Mouse (Mus musculus): ENCODE data around the gene Fras1. TPM values are rescaled to one million over a fixed set of nuclear protein-coding genes. Genes with fewer than 3 reads are reported as not detected.

Fras1 gene
- polyA plus RNA-seq, 1 experiment = 1.5 TPM

DNA sequence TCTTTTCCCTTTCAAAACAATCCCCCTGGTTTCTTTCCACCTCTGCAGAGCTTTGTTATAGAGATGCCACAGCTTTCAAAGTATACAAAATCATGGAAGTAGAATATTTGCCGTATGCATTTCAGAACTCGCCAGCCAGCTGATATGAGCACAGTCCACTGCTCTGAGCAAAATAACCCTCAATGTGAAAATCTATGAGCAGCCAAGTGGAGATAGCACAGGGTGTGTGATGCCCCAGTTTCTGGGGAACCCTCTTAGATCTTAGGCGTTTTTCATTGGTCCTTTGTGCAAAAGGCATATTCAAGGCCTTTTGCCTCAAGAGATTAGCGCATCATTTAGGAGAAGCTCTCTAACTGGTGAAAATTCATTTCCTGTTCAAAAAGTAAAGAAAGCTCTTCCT, 170.4 kb downstream of the Fras1 start:
- TF ChIP-seq SRF (IDR thresholded peaks at IDR 0.05; ENCODE audit: control insufficient read depth, insufficient read length, low read depth) = no peak
- no peak for TF ChIP-seq TCF3 (IDR thresholded peaks at IDR 0.05; ENCODE audit: insufficient read length, low read depth)
- TF ChIP-seq CEBPB (IDR thresholded peaks at IDR 0.05; ENCODE audit: insufficient read depth, poor library complexity, severe bottlenecking) = no peak
- TF ChIP-seq MYOG (IDR thresholded peaks at IDR 0.05; ENCODE audit: control insufficient read depth in 1 of 3, insufficient read depth in 1 of 3, insufficient read length in 2 of 3, low read depth in 2 of 3) = no peak
- no peak for TF ChIP-seq REST (IDR thresholded peaks at IDR 0.05; ENCODE audit: insufficient read depth, insufficient read length)
- TF ChIP-seq TCF12 (IDR thresholded peaks at IDR 0.05; ENCODE audit: insufficient read depth, poor library complexity, severe bottlenecking) = no peak
- TF ChIP-seq MYOD1 (IDR thresholded peaks at IDR 0.05; ENCODE audit: control insufficient read depth in 1 of 3, insufficient read length in 2 of 3, low read depth in 2 of 3) = no peak
- TF ChIP-seq USF1 (IDR thresholded peaks at IDR 0.05; ENCODE audit: low read depth) = no peak
- no peak for TF ChIP-seq MAX (IDR thresholded peaks at IDR 0.05; ENCODE audit: low read depth)
- TF ChIP-seq E2F4 (IDR thresholded peaks at IDR 0.05; ENCODE audit: insufficient read depth) = no peak
- no peak for TF ChIP-seq POLR2A (IDR thresholded peaks at IDR 0.05; ENCODE audit: insufficient read length, low read depth)
- TF ChIP-seq POLR2AphosphoS2 (IDR thresholded peaks at IDR 0.05; ENCODE audit: insufficient read length, low read depth) = no peak
- no peaks in the 10 kb centered on the region for H3K79me2 ChIP-seq (ENCODE audit: control insufficient read depth, insufficient read depth)
- H3K4me3 ChIP-seq = no peak overlapping the region
- H3K4me2 ChIP-seq (ENCODE audit: low read depth) = no peak overlapping the region
- no peaks in the 10 kb centered on the region for H3K27me3 ChIP-seq (ENCODE audit: control insufficient read depth, insufficient read depth, insufficient read length)
- no peak overlapping the region for H3ac ChIP-seq (ENCODE audit: control insufficient read depth, insufficient read length)
- no peaks in the 10 kb centered on the region for H3K36me3 ChIP-seq (ENCODE audit: control insufficient read depth, insufficient read depth)

DNA sequence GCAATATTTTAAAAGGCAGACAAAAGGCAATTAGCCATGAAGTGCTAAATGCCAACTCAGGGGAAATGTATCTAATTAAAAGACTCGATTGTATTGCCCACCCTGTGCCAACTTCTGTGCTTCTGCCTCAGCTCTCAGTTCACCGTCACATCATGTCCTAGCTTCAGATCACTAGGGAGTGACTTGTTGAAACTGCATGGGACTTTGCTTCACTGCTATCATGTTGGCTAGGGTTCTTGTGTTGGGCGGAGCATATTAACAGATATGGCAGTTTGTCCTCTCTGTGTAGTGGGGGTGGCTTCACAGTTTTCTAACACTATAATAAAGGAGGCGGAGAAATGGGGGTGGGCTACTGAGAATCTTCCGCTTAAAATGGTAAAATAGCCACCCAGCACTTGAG, 172.2 kb downstream of the Fras1 start:
- no peaks in the 10 kb centered on the region for H3K79me2 ChIP-seq (ENCODE audit: control insufficient read depth, insufficient read depth)
- H3K4me2 ChIP-seq (ENCODE audit: low read depth) = no peak overlapping the region
- no peak overlapping the region for H3K4me3 ChIP-seq
- no peaks in the 10 kb centered on the region for H3K27me3 ChIP-seq (ENCODE audit: control insufficient read depth, insufficient read depth, insufficient read length)
- H3K36me3 ChIP-seq (ENCODE audit: control insufficient read depth, insufficient read depth) = no peaks in the 10 kb centered on the region
- TF ChIP-seq MYOG (IDR thresholded peaks at IDR 0.05; ENCODE audit: control insufficient read depth in 1 of 3, insufficient read depth in 1 of 3, insufficient read length in 2 of 3, low read depth in 2 of 3) = no peak
- TF ChIP-seq TCF3 (IDR thresholded peaks at IDR 0.05; ENCODE audit: insufficient read length, low read depth) = no peak
- no peak overlapping the region for H3ac ChIP-seq (ENCODE audit: control insufficient read depth, insufficient read length)

DNA sequence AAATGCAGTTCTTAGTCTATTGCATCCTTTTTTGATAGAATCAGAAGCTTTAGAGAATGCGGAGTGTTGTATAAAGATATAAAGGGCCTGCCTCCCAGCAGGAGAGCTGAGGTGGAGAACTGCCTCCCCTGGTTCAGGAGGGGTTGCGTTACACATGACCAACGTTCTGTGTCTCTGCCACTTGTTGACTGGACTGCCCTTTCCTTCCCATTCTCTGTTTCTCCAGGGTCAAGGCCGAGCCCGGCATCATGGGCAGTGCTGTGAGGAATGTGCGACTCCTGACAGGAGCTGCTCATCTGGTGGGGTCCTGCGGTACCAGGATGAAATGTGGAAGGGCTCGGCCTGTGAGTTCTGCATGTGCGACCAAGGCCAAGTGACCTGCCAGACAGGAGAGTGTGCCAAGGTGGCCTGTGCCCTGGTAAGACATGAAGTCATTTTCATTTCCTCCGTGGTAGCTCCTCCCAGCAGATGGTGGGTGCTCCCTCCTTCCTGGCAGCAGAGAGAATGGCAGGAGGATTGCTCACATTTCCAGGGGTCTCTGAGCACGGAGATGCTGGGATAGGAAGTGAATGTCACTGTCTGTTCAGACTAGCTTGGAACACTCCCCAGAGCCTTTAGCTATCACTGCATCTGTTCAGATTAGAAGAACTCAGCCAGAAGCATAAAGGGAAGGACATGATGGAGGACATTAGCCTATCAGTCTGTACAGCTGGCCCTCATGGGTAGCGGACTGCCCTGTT, 181.4 kb downstream of the Fras1 start:
- no peak overlapping the region for H3ac ChIP-seq (ENCODE audit: control insufficient read depth, insufficient read length)
- no peak overlapping the region for H3K4me3 ChIP-seq
- no peaks in the 10 kb centered on the region for H3K27me3 ChIP-seq (ENCODE audit: control insufficient read depth, insufficient read depth, insufficient read length)
- H3K4me2 ChIP-seq (ENCODE audit: low read depth) = no peak overlapping the region
- H3K36me3 ChIP-seq (ENCODE audit: control insufficient read depth, insufficient read depth) = no peaks in the 10 kb centered on the region
- no peak for TF ChIP-seq POLR2AphosphoS2 (IDR thresholded peaks at IDR 0.05; ENCODE audit: insufficient read length, low read depth)
- TF ChIP-seq POLR2A (IDR thresholded peaks at IDR 0.05; ENCODE audit: insufficient read length, low read depth) = no peak
- TF ChIP-seq MAX (IDR thresholded peaks at IDR 0.05; ENCODE audit: low read depth) = no peak
- no peak for TF ChIP-seq E2F4 (IDR thresholded peaks at IDR 0.05; ENCODE audit: insufficient read depth)
- TF ChIP-seq TCF3 (IDR thresholded peaks at IDR 0.05; ENCODE audit: insufficient read length, low read depth) = no peak
- no peak for TF ChIP-seq REST (IDR thresholded peaks at IDR 0.05; ENCODE audit: insufficient read depth, insufficient read length)
- TF ChIP-seq SRF (IDR thresholded peaks at IDR 0.05; ENCODE audit: control insufficient read depth, insufficient read length, low read depth) = no peak
- TF ChIP-seq USF1 (IDR thresholded peaks at IDR 0.05; ENCODE audit: low read depth) = no peak
- TF ChIP-seq MYOD1 (IDR thresholded peaks at IDR 0.05; ENCODE audit: control insufficient read depth in 1 of 3, insufficient read length in 2 of 3, low read depth in 2 of 3) = no peak
- no peak for TF ChIP-seq TCF12 (IDR thresholded peaks at IDR 0.05; ENCODE audit: insufficient read depth, poor library complexity, severe bottlenecking)
- no peak for TF ChIP-seq CEBPB (IDR thresholded peaks at IDR 0.05; ENCODE audit: insufficient read depth, poor library complexity, severe bottlenecking)
- TF ChIP-seq MYOG (IDR thresholded peaks at IDR 0.05; ENCODE audit: control insufficient read depth in 1 of 3, insufficient read depth in 1 of 3, insufficient read length in 2 of 3, low read depth in 2 of 3) = no peak
- H3K79me2 ChIP-seq (ENCODE audit: control insufficient read depth, insufficient read depth) = no peaks in the 10 kb centered on the region

DNA sequence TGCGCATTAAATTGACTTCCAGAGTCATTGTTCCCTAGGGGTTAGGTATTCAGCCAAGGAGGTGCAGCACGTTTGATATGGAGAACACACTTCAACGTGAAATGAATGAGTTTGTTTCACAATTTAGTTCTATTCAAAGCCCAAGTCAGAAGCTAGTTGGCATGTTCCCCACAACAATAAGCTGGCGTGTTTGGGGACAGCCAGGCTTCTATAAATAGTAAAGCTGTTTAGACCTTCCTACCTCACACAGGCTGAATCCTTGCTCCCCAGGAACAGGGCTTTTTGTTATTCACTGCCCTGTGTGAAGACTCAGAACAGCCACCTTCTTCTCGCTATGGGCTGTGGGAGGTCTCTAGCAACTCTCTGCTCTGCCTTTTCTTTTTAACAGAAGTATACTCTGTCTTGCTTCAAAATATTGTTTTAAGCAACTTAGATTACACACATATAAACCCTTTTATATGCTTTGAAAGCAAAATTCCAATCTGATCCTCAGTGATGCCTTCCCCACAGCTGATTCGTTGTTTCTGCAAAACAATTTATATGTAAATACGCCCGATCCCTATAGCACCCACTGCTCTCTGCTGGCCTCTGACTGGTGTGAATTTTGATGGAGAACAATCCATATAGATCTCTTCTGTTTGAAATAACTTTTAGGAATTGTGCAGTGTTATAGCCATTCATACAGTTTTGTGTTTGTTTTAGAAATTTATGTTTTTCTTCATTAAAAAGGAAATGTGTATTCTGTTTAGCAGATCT, 184.5 kb downstream of the Fras1 start:
- Histone ChIP-seq H3K4me3 (no peak overlapping the region), H3K4me2 (ENCODE audit: low read depth) (no peak overlapping the region), H3ac (ENCODE audit: control insufficient read depth, insufficient read length) (no peak overlapping the region), H3K79me2 (ENCODE audit: control insufficient read depth, insufficient read depth) (no peaks in the 10 kb centered on the region), H3K27me3 (ENCODE audit: control insufficient read depth, insufficient read depth, insufficient read length) (no peaks in the 10 kb centered on the region), H3K36me3 (ENCODE audit: control insufficient read depth, insufficient read depth) (no peaks in the 10 kb centered on the region)
- TF ChIP-seq MAX (IDR thresholded peaks at IDR 0.05; ENCODE audit: low read depth) = no peak
- TF ChIP-seq USF1 (IDR thresholded peaks at IDR 0.05; ENCODE audit: low read depth) = no peak
- TF ChIP-seq TCF12 (IDR thresholded peaks at IDR 0.05; ENCODE audit: insufficient read depth, poor library complexity, severe bottlenecking) = no peak
- no peak for TF ChIP-seq REST (IDR thresholded peaks at IDR 0.05; ENCODE audit: insufficient read depth, insufficient read length)
- TF ChIP-seq E2F4 (IDR thresholded peaks at IDR 0.05; ENCODE audit: insufficient read depth) = no peak
- TF ChIP-seq MYOG (IDR thresholded peaks at IDR 0.05; ENCODE audit: control insufficient read depth in 1 of 3, insufficient read depth in 1 of 3, insufficient read length in 2 of 3, low read depth in 2 of 3) = no peak
- no peak for TF ChIP-seq POLR2A (IDR thresholded peaks at IDR 0.05; ENCODE audit: insufficient read length, low read depth)
- no peak for TF ChIP-seq MYOD1 (IDR thresholded peaks at IDR 0.05; ENCODE audit: control insufficient read depth in 1 of 3, insufficient read length in 2 of 3, low read depth in 2 of 3)
- TF ChIP-seq TCF3 (IDR thresholded peaks at IDR 0.05; ENCODE audit: insufficient read length, low read depth) = no peak
- no peak for TF ChIP-seq POLR2AphosphoS2 (IDR thresholded peaks at IDR 0.05; ENCODE audit: insufficient read length, low read depth)
- no peak for TF ChIP-seq CEBPB (IDR thresholded peaks at IDR 0.05; ENCODE audit: insufficient read depth, poor library complexity, severe bottlenecking)
- TF ChIP-seq SRF (IDR thresholded peaks at IDR 0.05; ENCODE audit: control insufficient read depth, insufficient read length, low read depth) = no peak
